Mouse (Mus musculus) cortical plate, adult 2 months (tissue): ENCODE data around the gene Tnmd.

Experiments used
- CTCF ChIP-seq: fragments of 200-500 bp; IDR thresholded peaks from 2 replicates; pipeline ENCODE4 v1.5.1; 2011; ENCODE audit warnings: mild to moderate bottlenecking, control low read depth, low read length; ENCODE audit not compliant: insufficient read depth; ENCODE audit errors: extremely low read depth
- POLR2A ChIP-seq: fragments of 200-500 bp; IDR thresholded peaks from 2 replicates; pipeline ENCODE4 v1.6.1; 2011; ENCODE audit warnings: mild to moderate bottlenecking, low read length, control low read depth; ENCODE audit not compliant: insufficient read depth; ENCODE audit errors: extremely low read depth

DNA sequence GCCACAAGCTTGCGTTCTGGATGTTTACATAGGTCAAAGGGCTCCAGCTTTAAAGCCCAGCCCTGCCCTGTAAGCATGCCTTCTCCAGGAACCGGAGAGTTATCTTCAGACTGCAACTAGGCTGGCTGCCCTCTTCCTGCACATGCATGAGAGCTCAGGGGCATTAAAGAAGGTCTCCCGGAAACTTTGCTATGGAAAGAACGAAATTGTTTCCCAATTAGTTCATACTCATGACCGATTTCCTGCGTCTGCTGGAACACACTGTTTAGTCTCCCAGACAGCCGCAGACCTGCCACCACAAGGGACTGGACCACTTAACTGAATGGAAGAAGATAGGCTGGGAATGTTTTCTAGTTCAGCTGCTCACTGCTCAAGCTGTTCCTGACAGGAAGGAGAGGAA is 63.4 kb downstream of the Tnmd start:
- TF ChIP-seq POLR2A (no peak), CTCF (no peak)
